Mouse (Mus musculus) Patski (cell line): ENCODE results near the gene Timp4. TPM values are rescaled to one million over a fixed set of nuclear protein-coding genes. Genes with fewer than 3 reads are reported as not detected.

Source experiments
- ATAC-seq: fragments of 100-300 bp; one replicate; pipeline ENCODE4 v1.8.0; 2021
- CTCF ChIA-PET: fragments of 350-600 bp; sonication (Branson Sonifier 250); formaldehyde crosslinking; loops from one replicate; lab custom pipeline; 2022; ENCODE audit warnings: inconsistent platforms; lab: Charles Lee
- POLR2A ChIA-PET: fragments of 350-600 bp; sonication (Branson Sonifier 250); formaldehyde crosslinking; loops from one replicate; lab custom pipeline; 2022; ENCODE audit warnings: antibody characterized with exemption, inconsistent platforms; lab: Charles Lee
- DNase-seq: peaks from one replicate; pipeline ENCODE4 v3.0.0-alpha.2; 2011; ENCODE audit warnings: low read depth, low spot score
- H3K27me3 ChIP-seq: fragments of 371-371 bp; one replicate; pipeline ENCODE4 v1.5.1; 2021
- CTCF ChIP-seq: fragments of 100-300 bp; IDR thresholded peaks from one replicate; pipeline ENCODE4 v1.5.1; 2021
- in situ Hi-C: fragments of 300-500 bp; cut with MboI; formaldehyde crosslinking; loops from 3 replicates; pipeline ENCODE4 v1.11.1; 2018; ENCODE audit warnings: low pct_unique_long_range_greater_than_20kb, mixed read lengths
- polyA plus RNA-seq: library from polyadenylated mRNA; unstranded; gene quantifications from one replicate; pipeline ENCODE4 v1.2.3, GENCODE M21; 2021

Timp4 gene
- polyA plus RNA-seq, 1 experiment from 2014 or later: 0.08 TPM

GRCm38 (mm10) chr6:115278086-115278485 is 26.1 kb upstream of the Timp4 start:
- in situ Hi-C loops: no loop called here
- POLR2A ChIA-PET: interaction anchor here (0.5 kb wide), 1 partner anchor 220 kb away, joined by 4 read pairs; no protein-coding TSS in a partner anchor
- CTCF ChIA-PET: interaction anchor here (1.2 to 2.3 kb wide), 2 partner anchors 10 to 37 kb away, joined by 3 to 8 read pairs; no protein-coding TSS in a partner anchor
- no peaks in the 10 kb centered on the region for H3K27me3 ChIP-seq
- no peak for TF ChIP-seq CTCF
- DNase-seq (no peak), ATAC-seq (no peak)

GRCm38 (mm10) chr6:115275116-115275815 is 23.3 kb upstream of the Timp4 start:
- ChIA-PET POLR2A (no interaction called here), CTCF (no interaction called here)
- no peak for DNase-seq
- no peaks in the 10 kb centered on the region for H3K27me3 ChIP-seq
- in situ Hi-C loops: no loop called here
- ATAC-seq: no peak
- no peak for TF ChIP-seq CTCF

- ChIA-PET POLR2A (no interaction called here), CTCF (no interaction called here)
- no peaks in the 10 kb centered on the region for H3K27me3 ChIP-seq
- no peak for TF ChIP-seq CTCF
- in situ Hi-C loops: loop anchor here (25.0 kb wide), 1 partner anchor 337 kb away; no protein-coding TSS in a partner anchor
- ATAC-seq: no peak
- DNase-seq: no peak
Measured at GRCm38 (mm10) chr6:115274705-115275104, 22.7 kb upstream of the Timp4 start.

- in situ Hi-C loops: loop anchor here (25.0 kb wide), 1 partner anchor 336 kb away; no protein-coding TSS in a partner anchor
- ChIA-PET CTCF (no interaction called here), POLR2A (no interaction called here)
- ATAC-seq (no peak), DNase-seq (no peak)
- no peaks in the 10 kb centered on the region for H3K27me3 ChIP-seq
- no peak for TF ChIP-seq CTCF
Measured at GRCm38 (mm10) chr6:115273346-115273745, 21.3 kb upstream of the Timp4 start.

GRCm38 (mm10) chr6:115271866-115272271 is 19.9 kb upstream of the Timp4 start:
- in situ Hi-C loops: loop anchor here (25.0 kb wide), 1 partner anchor 335 kb away; no protein-coding TSS in a partner anchor
- no peak for TF ChIP-seq CTCF
- CTCF ChIA-PET: interaction anchor here (3.1 to 4.8 kb wide), 2 partner anchors 44 to 267 kb away, joined by 11 to 24 read pairs; partner anchors contain the start of gene Gm17482
- DNase-seq (peak; percentile 98), ATAC-seq (peak; percentile 90)
- POLR2A ChIA-PET: interaction anchor here (1.4 kb wide), 1 partner anchor 269 kb away, joined by 5 read pairs; no protein-coding TSS in a partner anchor
- H3K27me3 ChIP-seq: no peaks in the 10 kb centered on the region

GRCm38 (mm10) chr6:115271326-115271725 is 19.3 kb upstream of the Timp4 start:
- CTCF ChIA-PET: interaction anchor here (3.1 to 4.8 kb wide), 2 partner anchors 44 to 267 kb away, joined by 11 to 24 read pairs; partner anchors contain the start of gene Gm17482
- no peaks in the 10 kb centered on the region for H3K27me3 ChIP-seq
- DNase-seq: no peak
- POLR2A ChIA-PET: interaction anchor here (1.4 kb wide), 1 partner anchor 270 kb away, joined by 5 read pairs; no protein-coding TSS in a partner anchor
- in situ Hi-C loops: loop anchor here (25.0 kb wide), 1 partner anchor 334 kb away; no protein-coding TSS in a partner anchor
- no peak for TF ChIP-seq CTCF
- no peak for ATAC-seq

GRCm38 (mm10) chr6:115270085-115270484 is 18.1 kb upstream of the Timp4 start:
- in situ Hi-C loops: loop anchor here (25.0 kb wide), 1 partner anchor 333 kb away; no protein-coding TSS in a partner anchor
- ChIA-PET CTCF (interaction anchor here (0.8 to 4.8 kb wide), 3 partner anchors 9 to 269 kb away, joined by 3 to 24 read pairs (median 11); partner anchors contain the start of gene Gm17482), POLR2A (interaction anchor here (0.8 kb wide), 1 partner anchor 269 kb away, joined by 3 read pairs; no protein-coding TSS in a partner anchor)
- no peaks in the 10 kb centered on the region for H3K27me3 ChIP-seq
- DNase-seq: no peak
- ATAC-seq: peak; percentile 22
- no peak for TF ChIP-seq CTCF

- DNase-seq: no peak
- in situ Hi-C loops: loop anchor here (5.0 to 25.0 kb wide), 4 partner anchors 37 to 332 kb away; no protein-coding TSS in a partner anchor
Measured at GRCm38 (mm10) chr6:115269561-115269960, 17.6 kb upstream of the Timp4 start.

GRCm38 (mm10) chr6:115268551-115269385 is 16.8 kb upstream of the Timp4 start:
- ChIA-PET POLR2A (interaction anchor here (0.9 to 2.0 kb wide), 2 partner anchors 38 to 41 kb away, joined by 4 to 5 read pairs; partner anchors contain the start of gene Gm17482), CTCF (interaction anchor here (0.7 to 4.8 kb wide), 23 partner anchors 8 to 272 kb away, joined by 3 to 36 read pairs (median 4); partner anchors contain the start of genes Gm17482 and Timp4)
- no peak for TF ChIP-seq CTCF
- no peaks in the 10 kb centered on the region for H3K27me3 ChIP-seq
- no peak for DNase-seq
- ATAC-seq: no peak
- in situ Hi-C loops: loop anchor here (5.0 to 25.0 kb wide), 4 partner anchors 36 to 331 kb away; no protein-coding TSS in a partner anchor

More at GRCm38 (mm10) chr6:115269561-115269960, 17.6 kb upstream of the Timp4 start:
- POLR2A ChIA-PET: interaction anchor here (0.8 to 2.0 kb wide), 2 partner anchors 39 to 270 kb away, joined by 3 to 4 read pairs; no protein-coding TSS in a partner anchor
- no peak for ATAC-seq
- CTCF ChIA-PET: interaction anchor here (0.8 to 4.8 kb wide), 7 partner anchors 9 to 272 kb away, joined by 3 to 24 read pairs (median 4); partner anchors contain the start of gene Gm17482
- no peaks in the 10 kb centered on the region for H3K27me3 ChIP-seq
- no peak for TF ChIP-seq CTCF
